Mouse (Mus musculus): ENCODE results near the gene 2410141K09Rik.
"Not testable (repeated sequence)": the region's sequence is repeated elsewhere in the genome, so short reads cannot be mapped to it uniquely, and the experiment has no call there.

2410141K09Rik gene

GRCm38 (mm10) chr13:66441018-66441417 is at the start of gene 2410141K09Rik:
TSS of gene 2410141K09Rik (minus strand) at chr13:66441118.
- DNase-seq = not testable (repeated sequence)

- DNase-seq = not testable (repeated sequence)
Measured at GRCm38 (mm10) chr13:66426858-66427257, 14.1 kb downstream of the 2410141K09Rik start.

GRCm38 (mm10) chr13:66414962-66415361 is 26.0 kb downstream of the 2410141K09Rik start:
- not testable (repeated sequence) for DNase-seq
